Mouse (Mus musculus): ENCODE measurements at regions not wholly inside any gene's neighbourhood (a gene's known extent, or its start where the extent isn't known, plus 50 kb on each side); places are given as distances from the start of the nearest gene placed in this dataset.

DNA sequence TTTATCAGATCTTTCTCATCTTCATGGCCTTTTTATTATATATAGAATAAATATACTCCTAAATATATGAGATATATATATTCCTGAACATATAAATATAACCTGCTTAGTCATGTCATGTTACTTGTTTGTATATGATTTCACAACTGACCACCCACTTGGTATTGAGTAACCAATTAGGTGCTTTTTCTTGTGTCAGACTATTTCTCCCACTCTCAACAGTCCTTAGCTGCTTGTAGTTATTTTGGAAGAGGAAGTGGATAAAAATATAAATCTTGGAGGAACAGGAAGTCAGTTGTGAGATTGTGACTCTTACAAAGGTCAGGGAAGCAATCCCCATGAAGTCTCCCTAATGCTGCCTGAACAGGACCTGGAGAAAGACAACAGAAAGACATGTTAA, 224.6 kb downstream of the Kcnj2 start:
- H3K36me3 ChIP-seq (ENCODE audit: control insufficient read depth in 1 of 2, insufficient read depth in 2 of 2, low read length in 2 of 2), result no peaks in the 10 kb centered on the region
- no peaks in the 10 kb centered on the region for H3K9me3 ChIP-seq (replicated peaks; ENCODE audit: insufficient read depth, low read length)
- H3K27me3 ChIP-seq (ENCODE audit: control insufficient read depth in 1 of 2, insufficient read depth in 2 of 2, low read length in 2 of 2), result no peaks in the 10 kb centered on the region
- no peaks in the 10 kb centered on the region for H3K79me2 ChIP-seq (ENCODE audit: control insufficient read depth, insufficient read depth, low read length, poor library complexity)
- H3K27ac ChIP-seq (ENCODE audit: control insufficient read depth, low read depth, low read length), result no peak overlapping the region
- H3K4me3 ChIP-seq (ENCODE audit: control insufficient read depth in 1 of 2, insufficient read depth in 1 of 2, low read depth in 2 of 2, low read length in 2 of 2), result no peak overlapping the region
- no peaks in the 10 kb centered on the region for H3K4me1 ChIP-seq (ENCODE audit: control insufficient read depth in 1 of 2, insufficient read depth in 2 of 2, low read length in 2 of 2)
- no peak for DNase-seq (ENCODE audit: low read depth, low spot score)
- no peak for TF ChIP-seq POLR2AphosphoS5 (IDR thresholded peaks at IDR 0.05; ENCODE audit: borderline replicate concordance, low read depth, low read length)
- TF ChIP-seq USF2 (IDR thresholded peaks at IDR 0.05; ENCODE audit: borderline replicate concordance in 1 of 2, insufficient read depth in 1 of 2, low read depth in 1 of 2, low read length in 2 of 2), result no peak
- no peak for TF ChIP-seq TCF12 (IDR thresholded peaks at IDR 0.05; ENCODE audit: low read depth, low read length)
- no peak for TF ChIP-seq UBTF (IDR thresholded peaks at IDR 0.05; ENCODE audit: borderline replicate concordance, insufficient read depth, low read depth, low read length)
- no peak for TF ChIP-seq E2F4 (IDR thresholded peaks at IDR 0.05; ENCODE audit: borderline replicate concordance, low read depth, low read length)
- no peak for TF ChIP-seq ZMIZ1 (IDR thresholded peaks at IDR 0.05; ENCODE audit: low read depth, low read length)
- no peak for TF ChIP-seq CHD1 (IDR thresholded peaks at IDR 0.05; ENCODE audit: low read depth, low read length)
- no peak for TF ChIP-seq SMC3 (IDR thresholded peaks at IDR 0.05; ENCODE audit: low read depth, low read length)
- no peak for TF ChIP-seq MAFK (IDR thresholded peaks at IDR 0.05; ENCODE audit: borderline replicate concordance, low read depth, low read length)
- H3K9ac ChIP-seq (ENCODE audit: control insufficient read depth, low read depth, low read length, poor library complexity, severe bottlenecking), result no peak overlapping the region

DNA sequence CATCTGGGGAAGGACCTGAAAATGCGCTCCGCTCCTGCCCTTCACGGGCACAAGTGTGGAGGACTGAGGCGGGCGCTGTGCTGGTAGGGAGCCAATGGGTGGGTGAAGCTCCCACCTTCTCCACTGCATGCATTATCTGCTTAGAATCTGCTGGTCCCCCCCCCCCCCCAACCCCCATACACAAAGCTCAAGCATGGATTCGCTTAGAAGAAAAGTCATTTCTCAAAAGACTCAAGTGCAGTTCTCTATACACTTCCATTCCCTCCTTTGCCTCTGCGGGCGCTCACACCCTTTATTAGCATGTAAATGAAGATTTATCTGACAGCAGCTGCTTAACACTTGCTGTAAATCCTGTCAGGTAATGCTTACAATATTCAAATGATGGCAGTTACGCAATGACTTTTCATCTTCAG, 230.4 kb downstream of the Kcnj2 start:
- TF ChIP-seq ZNF384 (IDR thresholded peaks at IDR 0.05; ENCODE audit: low read depth, low read length), result no peak
- TF ChIP-seq USF2 (IDR thresholded peaks at IDR 0.05; ENCODE audit: borderline replicate concordance in 1 of 2, insufficient read depth in 1 of 2, low read depth in 1 of 2, low read length in 2 of 2), result no peak
- no peak for TF ChIP-seq BHLHE40 (IDR thresholded peaks at IDR 0.05; ENCODE audit: borderline replicate concordance, low read depth, low read length)
- no peak for TF ChIP-seq EP300 (IDR thresholded peaks at IDR 0.05; ENCODE audit: low read depth in 1 of 2, low read length in 2 of 2)
- no peak for TF ChIP-seq CHD2 (IDR thresholded peaks at IDR 0.05; ENCODE audit: low read length)
- no peak for TF ChIP-seq ZMIZ1 (IDR thresholded peaks at IDR 0.05; ENCODE audit: low read depth, low read length)
- no peak for TF ChIP-seq JUND (IDR thresholded peaks at IDR 0.05; ENCODE audit: low read depth, low read length)
- TF ChIP-seq HCFC1 (IDR thresholded peaks at IDR 0.05; ENCODE audit: low read depth, low read length), result no peak
- TF ChIP-seq CTCF (IDR thresholded peaks at IDR 0.05 in 2 of 3, conservative IDR thresholded peaks at IDR 0.05 in 1 of 3; ENCODE audit: control insufficient read depth in 1 of 3, insufficient read depth in 1 of 3, low read depth in 2 of 3, low read length in 3 of 3, poor library complexity in 1 of 3, severe bottlenecking in 1 of 3), result no peak
- no peak for TF ChIP-seq E2F4 (IDR thresholded peaks at IDR 0.05; ENCODE audit: borderline replicate concordance, low read depth, low read length)
- no peak for TF ChIP-seq KAT2A (conservative IDR thresholded peaks at IDR 0.05; ENCODE audit: low read depth, low read length)
- no peak for TF ChIP-seq MYC (IDR thresholded peaks at IDR 0.05; ENCODE audit: low read depth, low read length)
- Histone ChIP-seq H3K9ac (ENCODE audit: control insufficient read depth, low read depth, low read length, poor library complexity, severe bottlenecking) (no peak overlapping the region), H3K4me3 (ENCODE audit: control insufficient read depth in 1 of 2, insufficient read depth in 1 of 2, low read depth in 2 of 2, low read length in 2 of 2) (no peak overlapping the region), H3K27ac (ENCODE audit: control insufficient read depth, low read depth, low read length) (no peak overlapping the region), H3K4me1 (ENCODE audit: control insufficient read depth in 1 of 2, insufficient read depth in 2 of 2, low read length in 2 of 2) (no peaks in the 10 kb centered on the region), H3K9me3 (replicated peaks; ENCODE audit: insufficient read depth, low read length) (no peaks in the 10 kb centered on the region), H3K36me3 (ENCODE audit: control insufficient read depth in 1 of 2, insufficient read depth in 2 of 2, low read length in 2 of 2) (no peaks in the 10 kb centered on the region), H3K27me3 (ENCODE audit: control insufficient read depth in 1 of 2, insufficient read depth in 2 of 2, low read length in 2 of 2) (no peaks in the 10 kb centered on the region), H3K79me2 (ENCODE audit: control insufficient read depth, insufficient read depth, low read length, poor library complexity) (no peaks in the 10 kb centered on the region)
- DNase-seq (ENCODE audit: low read depth, low spot score), result no peak
